Mouse (Mus musculus): ENCODE measurements around the gene Pawr.

Gene Pawr

DNA sequence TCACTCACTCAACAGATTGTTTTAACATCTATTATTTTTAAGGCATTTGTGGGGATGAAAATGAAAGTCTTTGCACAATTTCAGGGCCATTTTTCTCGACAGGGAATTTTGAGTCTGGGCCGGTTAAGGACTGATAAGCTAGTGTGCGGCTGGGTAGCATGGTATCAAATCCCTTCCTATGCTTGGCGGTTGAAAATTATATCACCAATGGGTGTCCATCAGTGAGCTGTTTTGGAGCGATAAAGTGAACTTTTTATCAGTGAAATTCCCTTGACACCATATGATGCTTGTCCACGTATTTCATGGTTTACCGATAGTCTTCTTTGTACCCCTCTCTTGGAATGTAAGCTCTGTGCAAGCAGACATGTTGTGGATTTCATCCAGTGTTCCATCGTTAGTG, 17.5 kb upstream of the Pawr start:
- DNase-seq (ENCODE audit: low read depth, low spot score) = no peak

DNA sequence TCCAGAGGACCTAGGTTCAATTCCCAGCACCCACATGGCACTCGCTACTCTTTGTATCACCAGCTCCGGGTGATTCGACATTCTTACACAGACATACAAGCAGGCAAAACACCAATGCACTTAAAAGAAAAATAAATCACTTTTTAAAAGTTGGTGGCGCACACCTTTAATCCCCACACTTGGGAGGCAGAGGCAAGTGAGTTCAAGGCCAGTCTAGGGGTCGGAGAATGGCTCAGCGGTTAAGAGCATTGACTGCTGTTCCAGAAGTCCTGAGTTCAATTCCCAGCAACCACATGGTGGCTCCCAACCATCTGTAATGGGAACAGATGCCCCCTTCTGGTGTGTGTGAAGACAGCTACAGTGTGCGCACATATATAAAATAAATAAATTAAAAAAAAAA, 16.7 kb upstream of the Pawr start:
- no peak for DNase-seq (ENCODE audit: low read depth, low spot score)

DNA sequence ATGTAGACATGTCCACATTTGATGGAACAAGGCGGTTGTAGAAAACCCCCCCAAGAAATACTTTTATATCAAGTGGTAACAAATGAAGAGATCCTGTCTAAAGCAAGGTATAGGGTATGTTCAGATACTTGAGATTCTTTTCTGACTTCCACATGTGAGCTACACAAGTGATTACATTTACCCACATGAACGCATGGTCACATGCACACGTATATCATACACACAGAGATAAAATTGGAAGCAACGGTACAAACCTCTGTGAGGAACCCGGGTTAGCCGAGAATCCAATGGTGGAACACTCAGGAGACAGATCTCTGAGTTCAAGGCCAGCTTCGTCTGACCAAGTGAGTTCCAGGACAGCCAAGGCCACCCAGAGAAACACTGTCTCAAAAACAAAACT, 3.6 kb upstream of the Pawr start:
- DNase-seq (ENCODE audit: low read depth, low spot score) = no peak

DNA sequence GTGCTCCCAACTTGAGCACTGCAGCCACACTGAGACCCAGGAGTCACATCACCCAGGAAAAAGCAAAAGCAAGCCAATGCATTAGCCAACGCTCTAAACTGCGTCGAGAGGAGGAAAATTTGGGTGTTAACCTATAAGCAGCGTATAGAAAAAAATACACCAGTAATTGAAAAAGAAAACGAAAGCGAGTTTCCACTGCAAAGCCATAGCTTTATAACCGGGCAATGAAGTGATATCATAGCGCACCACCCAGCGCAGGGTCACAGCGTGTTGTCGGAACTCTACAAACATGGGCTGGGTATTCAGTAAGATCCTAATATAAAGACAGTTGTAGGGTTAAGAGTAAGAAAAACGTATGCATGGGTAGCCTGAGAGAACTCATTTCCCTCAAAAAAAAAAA, 2.9 kb upstream of the Pawr start:
- DNase-seq (ENCODE audit: low read depth, low spot score) = no peak

DNA sequence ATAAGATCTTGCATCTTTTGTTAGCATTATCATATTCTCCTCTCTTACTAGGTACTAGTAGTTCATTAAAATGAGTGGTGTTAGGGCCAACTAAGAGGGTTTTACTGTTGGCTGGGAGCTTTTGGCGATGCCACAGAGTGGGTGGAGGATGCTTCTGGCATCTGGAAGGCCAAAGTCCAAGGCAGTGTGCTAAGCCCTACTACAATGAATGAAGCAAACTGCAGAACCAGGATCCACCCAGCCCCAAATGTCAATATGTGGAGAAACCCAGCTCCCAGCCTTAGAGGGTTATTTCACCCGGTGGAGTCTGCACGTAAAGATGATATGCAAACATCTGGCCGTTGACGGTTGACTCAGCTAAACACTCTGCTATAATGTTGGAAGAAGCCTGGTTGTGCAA, 2.1 kb upstream of the Pawr start:
- DNase-seq (ENCODE audit: low read depth, low spot score) = no peak

DNA sequence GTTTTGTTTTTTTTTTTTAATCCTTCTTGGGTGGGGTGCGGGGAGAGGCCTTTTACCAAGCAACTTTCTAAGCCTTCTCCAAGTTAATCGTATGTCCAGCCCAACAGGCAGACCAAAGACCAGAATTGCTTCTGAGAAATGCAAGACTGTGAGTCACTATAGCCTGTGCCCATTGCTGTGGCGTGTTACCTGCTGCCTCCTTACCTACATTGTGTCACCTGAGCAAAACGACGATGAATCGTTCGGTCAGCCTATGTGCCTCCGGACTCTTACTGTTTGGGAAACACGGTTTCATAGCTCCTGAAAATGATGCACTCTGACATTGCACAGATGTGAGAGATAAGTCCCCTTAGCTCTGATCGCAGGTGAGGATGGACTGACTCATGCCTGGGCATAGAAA, 957 bp upstream of the Pawr start:
- DNase-seq (ENCODE audit: low read depth, low spot score) = no peak

DNA sequence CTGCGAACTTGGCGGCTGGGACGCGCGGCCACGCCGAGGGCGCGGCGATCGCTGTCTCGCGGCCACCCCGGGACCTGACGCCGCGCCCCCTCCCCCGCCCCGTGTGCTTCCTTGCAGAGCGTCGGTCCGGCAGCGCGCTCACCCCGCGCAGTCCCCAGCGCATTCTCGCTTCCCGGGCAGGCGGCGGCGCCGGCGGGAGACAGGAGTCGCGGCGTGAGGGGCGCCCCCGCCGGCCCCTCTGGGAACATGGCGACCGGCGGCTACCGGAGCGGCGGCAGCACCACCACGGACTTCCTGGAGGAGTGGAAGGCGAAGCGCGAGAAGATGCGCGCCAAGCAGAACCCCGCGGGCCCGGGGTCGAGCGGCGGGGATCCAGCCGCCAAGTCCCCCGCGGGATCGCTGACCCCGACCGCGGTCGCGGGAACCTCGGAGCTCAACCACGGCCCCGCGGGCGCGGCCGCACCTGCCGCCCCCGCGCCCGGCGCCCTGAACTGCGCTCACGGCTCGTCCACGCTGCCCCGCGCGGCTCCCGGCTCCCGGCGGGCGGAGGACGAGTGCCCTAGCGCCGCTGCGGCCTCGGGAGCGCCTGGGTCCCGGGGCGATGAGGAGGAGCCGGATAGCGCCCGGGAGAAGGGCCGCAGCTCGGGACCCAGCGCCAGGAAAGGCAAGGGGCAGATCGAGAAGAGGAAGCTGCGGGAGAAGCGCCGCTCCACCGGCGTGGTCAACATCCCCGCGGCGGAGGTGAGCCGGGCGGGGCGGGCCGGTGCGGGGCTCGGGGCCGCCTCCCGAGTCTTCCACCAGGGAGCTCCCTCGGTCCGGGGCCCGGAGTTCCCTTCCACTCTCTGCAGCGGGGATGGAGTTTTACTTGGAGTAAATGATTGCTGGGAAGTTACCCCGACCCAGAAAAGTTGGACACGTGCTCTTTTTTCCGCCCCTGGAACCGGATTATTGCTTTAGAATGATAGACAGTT, 935 bp downstream of the Pawr start:
- peak; percentile 65 for DNase-seq (ENCODE audit: low read depth, low spot score)

DNA sequence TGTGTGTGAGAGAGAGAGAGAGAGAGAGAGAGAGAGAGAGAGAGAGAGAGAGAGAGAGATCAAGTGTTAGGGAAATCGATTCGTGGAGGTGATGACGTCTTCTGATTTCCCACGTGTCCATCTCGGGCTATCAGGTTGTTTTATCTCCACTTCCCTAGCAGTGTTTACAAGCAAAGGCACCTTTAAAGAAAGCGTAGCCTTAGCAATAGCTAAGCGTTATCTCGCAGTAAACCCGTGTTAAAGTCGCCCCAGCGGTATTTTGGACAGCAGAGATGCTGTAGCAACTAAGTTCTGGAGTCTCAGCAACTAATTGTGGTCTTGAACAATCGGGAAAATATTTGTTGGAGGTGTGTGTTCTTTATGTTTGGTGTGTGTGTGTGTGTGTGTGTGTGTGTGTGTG, 1.7 kb downstream of the Pawr start:
- DNase-seq (ENCODE audit: low read depth, low spot score) = peak; percentile 73

DNA sequence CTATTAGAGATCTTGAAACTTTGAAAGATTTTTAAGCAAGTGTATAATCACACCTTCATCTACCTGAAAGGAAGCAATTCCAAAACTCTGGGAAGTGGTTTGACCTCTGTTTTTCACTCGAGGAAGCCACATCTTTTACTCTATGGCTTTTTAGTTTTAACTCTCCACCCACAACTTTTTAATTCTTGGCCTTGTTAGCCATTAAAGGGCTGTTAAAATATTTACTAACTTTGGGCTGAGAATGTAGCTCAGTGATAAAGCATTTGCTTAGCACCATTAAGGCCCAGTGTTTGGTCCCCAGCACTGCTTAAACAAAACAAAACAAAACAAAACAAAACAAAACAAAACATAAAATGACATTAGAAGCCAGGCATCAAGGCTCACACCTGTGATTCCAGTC, 2.2 kb downstream of the Pawr start:
- peak; percentile 37 for DNase-seq (ENCODE audit: low read depth, low spot score)

DNA sequence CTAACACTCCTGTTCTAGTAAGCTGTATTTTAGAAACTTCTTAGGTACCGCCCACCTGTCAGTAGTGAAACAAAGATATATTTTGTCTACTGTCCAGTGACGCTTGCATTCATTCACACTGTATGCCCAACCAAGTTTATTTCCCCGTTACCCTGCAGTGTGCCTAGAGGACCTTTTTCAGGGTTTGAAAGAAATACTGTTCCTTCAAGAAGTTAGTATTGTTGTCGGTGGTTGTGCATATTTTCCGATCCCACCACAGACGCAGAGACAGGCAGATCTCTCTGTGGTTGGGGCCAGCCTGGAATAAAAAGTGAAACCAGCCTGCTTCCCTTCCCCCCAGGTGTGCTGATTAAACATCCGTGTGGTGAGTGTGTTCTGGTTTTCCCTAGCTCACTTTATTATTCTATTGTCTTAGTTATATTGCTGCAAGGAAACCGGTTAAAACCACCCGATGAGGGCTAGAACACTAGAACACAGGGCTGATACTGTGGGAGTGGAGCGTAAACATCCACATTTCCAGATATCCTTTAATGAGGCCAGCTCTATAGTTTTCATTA, 3.9 kb downstream of the Pawr start:
- DNase-seq (ENCODE audit: low read depth, low spot score) = peak; percentile 76

DNA sequence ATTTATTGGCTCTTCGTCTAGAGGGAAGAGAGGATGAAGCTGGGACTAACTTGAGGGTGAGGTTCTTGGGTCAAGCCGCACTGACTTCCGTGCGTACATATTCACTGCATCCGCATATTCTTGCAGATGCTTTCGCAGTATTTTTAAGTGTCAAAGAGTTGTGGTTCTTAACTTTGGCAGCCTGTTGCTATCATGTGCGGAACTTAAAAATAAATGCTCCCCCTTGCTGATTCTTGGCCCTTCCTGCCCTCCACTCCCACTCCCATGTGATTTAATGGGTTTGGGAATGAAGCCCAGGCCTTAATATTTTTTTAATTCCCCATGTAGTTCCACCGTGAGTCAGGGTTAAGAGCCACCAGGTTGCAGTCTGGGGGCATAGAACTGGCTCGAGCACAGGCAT, 4.7 kb downstream of the Pawr start:
- DNase-seq (ENCODE audit: low read depth, low spot score) = no peak

DNA sequence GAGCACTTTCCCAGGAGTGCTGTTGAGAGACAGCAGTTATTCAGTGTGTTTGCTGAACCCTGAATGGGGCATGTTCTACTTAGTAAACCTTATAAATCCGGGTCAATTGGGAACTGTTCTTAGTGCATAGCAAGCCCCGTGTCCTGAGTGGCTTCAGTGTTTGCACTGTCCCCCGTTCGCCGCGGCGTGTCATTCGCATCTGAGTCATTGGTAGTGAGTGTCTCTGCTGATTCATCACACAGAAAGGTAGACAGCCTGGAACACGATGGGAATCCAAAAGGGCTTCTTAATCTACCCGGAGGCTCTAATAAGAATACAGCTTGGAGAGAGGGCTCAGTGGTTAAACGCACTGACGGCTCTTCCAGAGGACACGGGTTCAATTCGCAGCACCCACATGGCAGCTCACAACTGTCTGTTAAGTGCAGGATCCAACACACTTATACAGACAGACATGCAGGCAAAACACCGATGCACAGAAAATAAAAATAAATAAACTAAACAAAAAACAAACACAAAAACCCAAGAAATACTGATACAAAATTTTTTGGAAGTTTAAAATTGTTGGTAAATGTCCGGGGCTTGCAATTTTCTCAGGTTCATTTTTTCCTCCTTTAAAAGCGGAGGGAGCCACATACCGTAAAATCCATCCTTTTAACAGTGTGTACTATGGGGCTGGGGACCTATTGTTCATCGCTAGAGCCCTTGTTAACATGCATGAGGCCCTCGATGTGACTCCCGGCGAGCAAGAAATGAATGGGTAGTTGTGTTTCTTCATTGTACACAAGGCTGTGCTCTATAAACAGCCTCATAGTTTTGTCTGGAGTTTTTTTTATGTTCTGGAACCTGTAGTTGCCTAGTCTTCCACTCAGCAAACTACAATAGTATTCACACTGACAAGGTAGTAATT, 6.4 kb downstream of the Pawr start:
- no peak for DNase-seq (ENCODE audit: low read depth, low spot score)

DNA sequence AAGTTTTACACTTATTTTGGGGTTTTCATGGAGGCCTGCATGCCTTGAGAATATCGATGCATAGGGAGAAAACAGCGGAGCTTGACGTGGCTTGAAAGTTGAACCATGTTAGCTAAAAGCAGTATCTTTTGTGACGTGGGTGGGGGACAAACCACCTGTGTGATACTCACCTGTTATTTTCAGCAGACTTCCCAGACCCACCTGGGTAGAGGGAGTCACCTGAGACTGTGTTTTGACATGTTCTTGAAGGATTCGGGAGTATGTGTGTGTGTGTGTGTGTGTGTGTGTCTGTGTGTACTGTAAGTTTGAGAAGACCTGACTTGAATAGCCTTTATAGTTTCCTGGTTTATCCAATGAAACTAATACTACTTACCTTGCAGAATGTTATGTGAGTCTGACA, 7.2 kb downstream of the Pawr start:
- DNase-seq (ENCODE audit: low read depth, low spot score) = no peak

DNA sequence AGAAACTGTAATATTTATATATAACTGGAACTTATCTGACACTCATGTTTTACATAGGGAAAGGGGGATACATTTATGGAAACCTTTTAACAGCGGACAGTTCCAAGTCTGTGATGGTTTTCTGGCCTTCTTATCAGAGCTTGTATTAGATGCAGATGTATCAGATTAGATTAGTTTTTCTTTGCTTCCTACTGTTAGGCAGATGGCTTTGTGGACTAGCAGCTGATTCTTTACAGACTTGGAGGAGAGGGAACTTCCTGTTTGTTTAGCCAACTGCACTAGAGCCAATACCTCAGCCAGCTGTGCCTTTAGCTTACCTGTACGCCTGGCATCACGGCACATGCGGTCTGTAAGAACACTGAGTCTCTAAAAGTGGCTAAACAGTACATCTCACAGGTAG, 8.0 kb downstream of the Pawr start:
- DNase-seq (ENCODE audit: low read depth, low spot score) = no peak

DNA sequence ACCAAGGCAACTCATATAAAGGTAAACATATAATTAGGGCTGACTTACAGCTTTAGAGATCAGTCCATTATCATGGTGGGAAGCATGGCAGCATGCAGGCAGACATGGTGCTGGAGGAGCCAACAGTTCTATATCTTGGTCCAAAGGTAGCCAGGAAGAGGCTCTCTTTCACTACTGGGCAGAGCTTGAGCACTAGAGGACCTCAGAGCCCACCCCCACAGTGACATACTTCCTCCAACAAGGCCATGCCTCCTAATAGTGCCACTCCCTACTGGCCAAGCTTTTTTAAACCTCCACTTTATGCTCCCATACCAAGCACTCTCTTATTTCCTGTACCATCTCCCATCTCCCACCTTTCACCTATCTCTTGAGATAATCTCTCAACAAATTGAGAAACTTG, 11.8 kb downstream of the Pawr start:
- DNase-seq (ENCODE audit: low read depth, low spot score) = no peak

DNA sequence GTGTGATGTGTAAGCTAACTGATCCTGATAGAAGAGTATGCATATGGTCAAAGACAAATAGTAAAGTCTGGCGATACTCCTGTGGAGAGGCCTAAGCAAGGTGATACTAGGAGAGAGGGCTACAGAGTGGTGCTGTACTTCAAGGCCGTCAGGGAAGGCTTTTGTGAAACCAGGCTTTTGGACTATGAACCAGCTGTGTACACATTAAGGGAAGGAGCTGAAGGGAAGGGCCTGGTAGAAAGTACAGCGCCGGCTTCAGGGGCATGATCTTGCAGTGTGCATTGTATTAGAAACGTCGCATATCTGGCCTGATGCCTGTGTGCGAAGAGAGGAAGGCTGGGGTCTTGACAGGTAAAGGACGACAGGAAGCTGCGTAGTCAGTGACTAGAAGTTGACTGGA, 13.2 kb downstream of the Pawr start:
- DNase-seq (ENCODE audit: low read depth, low spot score) = no peak

DNA sequence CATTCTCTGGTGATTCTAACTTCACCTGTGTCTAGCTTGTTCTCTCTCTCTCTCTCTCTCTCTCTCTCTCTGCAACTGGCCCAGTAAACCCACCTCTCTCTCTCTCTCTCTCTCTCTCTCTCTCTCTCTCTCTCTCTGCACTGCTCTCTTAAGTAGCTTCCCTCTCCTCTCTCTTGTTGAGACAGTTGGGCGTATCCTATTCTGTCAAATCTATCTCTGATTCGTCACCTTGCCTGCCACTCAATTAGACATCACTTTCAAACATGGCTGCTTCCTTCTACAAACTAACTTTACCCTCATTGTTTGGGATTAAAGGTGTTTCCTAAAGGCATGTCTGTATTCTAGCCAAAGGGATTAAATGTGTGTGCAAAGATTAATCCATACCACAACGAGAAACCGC, 14.4 kb downstream of the Pawr start:
- peak; percentile 30 for DNase-seq (ENCODE audit: low read depth, low spot score)

DNA sequence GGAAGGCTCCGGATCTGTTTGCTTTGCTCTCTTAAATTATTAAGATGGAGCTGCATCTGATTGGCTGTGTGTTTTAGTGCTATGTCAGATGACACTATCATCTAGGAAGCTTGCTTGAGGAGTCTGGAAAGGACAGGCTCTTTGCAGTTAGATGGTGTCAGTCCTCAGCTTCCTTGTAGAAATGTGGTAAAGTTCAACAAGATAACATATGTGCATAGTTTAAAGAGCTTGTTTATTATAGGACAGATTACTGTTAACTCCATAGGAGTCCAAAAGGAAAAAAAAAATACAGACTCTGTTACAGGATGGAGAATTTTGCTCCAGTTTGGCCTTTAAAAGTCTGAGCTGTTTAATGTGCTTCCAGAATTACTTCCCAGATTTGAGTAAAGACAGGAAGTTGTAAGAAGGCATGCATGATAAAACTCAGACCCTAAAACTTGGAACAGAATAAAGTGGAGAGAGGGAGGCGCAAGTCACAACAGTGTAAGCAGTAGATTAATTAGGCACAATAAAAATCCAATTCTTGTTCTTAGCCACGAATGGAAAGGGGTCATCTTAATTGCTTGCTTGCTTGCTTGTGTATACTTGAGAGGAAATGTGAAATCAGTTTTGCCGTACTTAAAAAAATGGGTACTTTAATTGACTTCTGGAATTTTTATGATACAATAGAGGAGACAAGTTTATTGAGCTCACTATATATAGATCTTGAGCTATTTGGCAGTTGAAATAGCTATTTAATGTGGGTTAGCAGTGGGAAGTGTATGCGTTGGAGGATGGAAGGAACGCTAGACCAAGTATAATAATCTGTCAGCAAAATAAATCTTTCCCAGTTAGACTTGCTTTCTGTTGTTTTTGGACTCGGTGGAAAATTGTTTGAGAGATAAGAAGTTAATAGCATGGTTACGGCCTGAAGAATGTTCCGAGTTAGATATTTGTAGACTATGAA, 18.5 kb downstream of the Pawr start:
- DNase-seq (ENCODE audit: low read depth, low spot score) = no peak

DNA sequence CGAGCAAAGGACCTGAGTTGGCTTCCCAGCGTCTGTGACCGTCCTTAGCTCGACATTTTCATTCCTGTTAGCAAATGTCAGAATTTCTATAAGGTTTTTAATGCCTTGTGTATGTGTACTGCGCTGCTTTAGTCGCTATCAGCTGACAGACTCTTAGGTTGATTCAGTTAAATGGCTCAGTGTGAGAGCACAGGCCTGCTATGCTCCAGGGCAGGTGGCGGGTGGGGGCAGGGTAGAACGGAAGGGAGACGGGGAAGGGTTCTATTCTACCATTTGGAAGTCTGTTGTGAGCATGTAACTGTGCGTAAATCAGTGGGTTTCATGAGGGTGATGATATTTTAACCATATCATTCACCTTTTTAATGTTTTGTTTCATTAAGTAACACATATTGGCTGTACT, 21.0 kb downstream of the Pawr start:
- no peak for DNase-seq (ENCODE audit: low read depth, low spot score)

DNA sequence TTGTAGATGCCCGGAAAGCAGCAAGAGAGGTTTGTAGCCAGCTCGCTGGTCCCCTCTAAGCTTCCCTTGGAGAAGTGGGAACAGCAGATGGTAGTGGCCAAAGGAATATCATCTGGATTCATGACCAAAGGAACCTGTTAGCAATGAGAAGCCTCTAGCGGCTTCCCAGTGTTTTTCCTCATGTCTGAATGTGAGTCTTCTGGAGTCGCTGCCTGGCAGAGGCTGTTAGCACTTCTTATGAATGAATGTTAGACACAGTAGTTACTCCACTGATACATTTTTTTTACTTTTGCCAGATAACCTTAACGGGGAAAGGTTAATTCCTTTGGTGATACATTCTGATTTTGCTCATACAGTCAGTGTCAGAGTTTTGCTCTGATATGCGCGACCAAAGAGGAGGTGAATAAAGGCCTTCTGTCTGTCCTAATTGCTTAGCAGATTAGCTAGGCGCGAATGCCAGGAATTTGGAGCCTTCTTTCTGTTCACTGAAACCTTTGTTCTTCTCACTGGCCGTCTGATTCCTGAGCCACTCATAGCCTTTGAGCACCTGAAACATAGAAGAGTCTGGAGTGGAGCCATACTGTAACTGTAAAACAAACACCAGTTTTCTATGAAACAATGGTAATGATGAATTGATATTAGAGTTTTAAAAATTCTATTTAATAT, 22.9 kb downstream of the Pawr start:
- DNase-seq (ENCODE audit: low read depth, low spot score) = no peak

DNA sequence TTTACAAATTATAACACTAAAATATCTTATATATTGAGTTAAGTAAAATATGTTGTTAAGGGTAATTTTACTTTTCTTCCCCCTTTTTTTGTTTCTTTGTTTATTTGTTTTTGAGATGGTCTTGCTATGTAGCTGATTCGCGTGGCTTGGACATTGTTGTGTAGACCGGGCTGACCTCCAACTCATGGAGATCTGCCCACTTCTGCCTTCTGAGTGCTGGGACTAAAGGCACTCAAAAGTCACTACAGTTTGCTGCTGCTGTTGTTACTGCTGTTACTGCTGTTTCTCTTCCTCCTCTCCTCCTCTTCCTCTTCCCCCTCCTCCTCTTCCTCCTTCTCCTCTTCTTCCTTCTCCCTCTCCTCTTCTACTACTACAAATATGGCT, 23.5 kb downstream of the Pawr start:
- no peak for DNase-seq (ENCODE audit: low read depth, low spot score)

Data from A20 (cell line).